Mouse (Mus musculus) hindbrain, embryonic 14.5 days (tissue): Measurements from ENCODE around the gene Pip4k2b. TPM values are rescaled to one million over a fixed set of nuclear protein-coding genes. Genes with fewer than 3 reads are reported as not detected.
A peak's percentile ranks its signal among the peaks of the same experiment; 100 is the strongest.

ENCODE experiments used
- ATAC-seq: fragments of 200-750 bp; cut with Nextera tagmentation; 2 replicates; pipeline ENCODE4 v1.8.0; 2017; ENCODE audit warnings: moderate number of reproducible peaks, mild to moderate bottlenecking, moderate TSS enrichment, moderate library complexity; ENCODE audit not compliant: low FRiP score
- DNase-seq: peaks from one replicate; pipeline ENCODE4 v3.0.0-alpha.2; 2015; ENCODE audit warnings: low spot score
- H3K27ac ChIP-seq: fragments of 300-500 bp; sonication (generic); 2 replicates; pipeline ENCODE4 v1.5.1; 2014; ENCODE audit warnings: mild to moderate bottlenecking, moderate library complexity
- H3K27me3 ChIP-seq: fragments of 300-500 bp; sonication (generic); 2 replicates; pipeline ENCODE4 v1.6.1; 2014; ENCODE audit warnings: mild to moderate bottlenecking, low read length, mixed read lengths; ENCODE audit not compliant: control insufficient read depth, insufficient read depth
- H3K36me3 ChIP-seq: fragments of 300-500 bp; sonication (generic); replicated peaks from 2 replicates; pipeline ENCODE4 v1.6.1; 2014; ENCODE audit not compliant: control insufficient read depth, insufficient read depth
- H3K4me1 ChIP-seq: fragments of 300-500 bp; sonication (generic); replicated peaks from 2 replicates; pipeline ENCODE4 v1.6.1; 2014; ENCODE audit warnings: antibody characterized with exemption, low read length, mixed read lengths; ENCODE audit not compliant: control insufficient read depth, insufficient read depth
- H3K4me2 ChIP-seq: fragments of 300-500 bp; sonication (generic); replicated peaks from 2 replicates; pipeline ENCODE4 v1.6.1; 2014; ENCODE audit warnings: mild to moderate bottlenecking, moderate library complexity
- H3K4me3 ChIP-seq: fragments of 300-500 bp; sonication (generic); replicated peaks from 2 replicates; pipeline ENCODE4 v1.5.1; 2014; ENCODE audit warnings: mild to moderate bottlenecking, low read length
- H3K9ac ChIP-seq: fragments of 300-500 bp; sonication (generic); 2 replicates; pipeline ENCODE4 v1.6.1; 2014
- H3K9me3 ChIP-seq: fragments of 300-500 bp; sonication (generic); 2 replicates; pipeline ENCODE4 v1.6.1; 2016; ENCODE audit warnings: low read length; ENCODE audit not compliant: control insufficient read depth
- WGBS: fragments of 180-500 bp; shearing (Covaris S2); extraction: QIAGEN DNeasy Blood & Tissue Kit; methylation state at CpG from one replicate; pipeline ENCODE4 v1.1.7; 2014; 5-methylcytosine and 5-hydroxymethylcytosine counted together
- polyA plus RNA-seq: library from polyadenylated mRNA; unstranded; fragments of >200 nt; fragmentation: Nextera tagmentation; extraction: Ambion mirVana; gene quantifications from 2 replicates; pipeline ENCODE4 v1.2.1, GENCODE M21; 2014

Pip4k2b gene
- polyA plus RNA-seq, 1 experiment from 2014 or later, result 5.2 TPM

DNA sequence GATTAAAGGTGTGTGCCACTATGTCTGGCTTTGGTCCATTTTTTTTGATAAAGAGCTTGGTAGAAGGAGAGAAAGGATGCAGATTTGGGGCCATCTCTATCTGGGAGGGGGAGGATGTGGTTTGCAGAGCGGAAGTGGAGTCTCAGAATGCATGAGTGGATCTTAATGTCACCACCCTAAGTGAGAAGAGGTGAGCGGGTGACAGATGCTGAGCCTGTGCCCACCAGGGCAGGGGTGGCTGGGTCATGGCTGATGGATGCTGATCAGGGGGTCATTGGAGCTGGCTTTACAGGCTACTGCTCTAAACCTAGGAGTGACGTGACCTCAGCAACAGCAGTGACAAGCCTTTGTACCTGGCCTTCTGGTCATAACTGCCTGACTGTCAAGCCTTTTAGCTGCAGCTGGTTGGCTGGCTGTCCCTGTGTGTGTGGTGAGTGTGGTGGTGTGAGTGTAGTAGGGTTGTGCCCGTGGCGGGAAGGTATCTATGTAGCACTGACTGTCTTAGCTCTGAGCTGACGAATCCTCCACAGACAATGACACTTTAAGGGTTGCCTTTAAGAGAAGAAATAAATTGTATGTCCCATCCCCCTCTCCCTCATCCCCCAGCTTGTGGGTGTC, 60.3 kb downstream of the Pip4k2b start:
- H3K36me3 ChIP-seq, result peaks cover 64% of the 10 kb centered on the region
- H3K27ac ChIP-seq, result no peak overlapping the region
- H3K4me2 ChIP-seq, result no peak overlapping the region
- ATAC-seq (no peak), DNase-seq (no peak)
- H3K27me3 ChIP-seq, result no peaks in the 10 kb centered on the region
- peaks cover 13% of the 10 kb centered on the region for H3K4me1 ChIP-seq
- WGBS, result 86% methylated on average over 6 of the region's 6 CpGs
- H3K9ac ChIP-seq, result no peak overlapping the region
- no peaks in the 10 kb centered on the region for H3K9me3 ChIP-seq
- H3K4me3 ChIP-seq, result no peak overlapping the region

DNA sequence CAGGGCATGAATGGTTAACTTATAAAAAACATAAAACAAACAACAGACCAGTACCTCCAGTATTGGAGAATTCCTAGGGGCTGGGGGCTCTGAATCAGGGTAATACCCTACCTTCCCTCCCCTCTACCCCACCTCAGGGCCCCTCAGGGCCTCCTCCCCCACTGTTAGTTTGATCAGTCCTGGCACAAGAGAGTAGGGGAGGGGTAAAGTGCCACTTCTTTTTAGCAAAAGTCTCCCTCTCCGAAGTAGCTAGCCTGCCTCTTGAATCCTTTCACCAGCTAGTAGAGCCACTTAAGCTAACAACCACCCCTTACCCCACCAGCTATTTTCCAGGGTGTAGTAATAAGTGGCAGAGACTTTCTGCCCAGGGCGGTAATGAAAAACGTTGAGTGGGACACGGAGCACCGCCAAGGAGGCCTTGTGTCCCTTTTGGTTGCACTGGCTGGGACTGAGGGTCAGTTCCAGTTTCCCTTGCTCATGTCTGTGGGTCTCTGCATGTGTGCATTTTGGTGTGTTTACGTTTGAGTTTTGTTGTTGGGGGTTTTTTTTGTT, 61.9 kb downstream of the Pip4k2b start:
- no peak for DNase-seq
- no peak overlapping the region for H3K4me3 ChIP-seq
- H3K27me3 ChIP-seq, result no peaks in the 10 kb centered on the region
- no peak overlapping the region for H3K9ac ChIP-seq
- 76% methylated on average over 6 of the region's 6 CpGs for WGBS
- H3K4me1 ChIP-seq, result peaks cover 13% of the 10 kb centered on the region
- no peak overlapping the region for H3K4me2 ChIP-seq
- no peak for ATAC-seq
- H3K9me3 ChIP-seq, result no peaks in the 10 kb centered on the region
- H3K36me3 ChIP-seq, result peaks cover 64% of the 10 kb centered on the region
- no peak overlapping the region for H3K27ac ChIP-seq

DNA sequence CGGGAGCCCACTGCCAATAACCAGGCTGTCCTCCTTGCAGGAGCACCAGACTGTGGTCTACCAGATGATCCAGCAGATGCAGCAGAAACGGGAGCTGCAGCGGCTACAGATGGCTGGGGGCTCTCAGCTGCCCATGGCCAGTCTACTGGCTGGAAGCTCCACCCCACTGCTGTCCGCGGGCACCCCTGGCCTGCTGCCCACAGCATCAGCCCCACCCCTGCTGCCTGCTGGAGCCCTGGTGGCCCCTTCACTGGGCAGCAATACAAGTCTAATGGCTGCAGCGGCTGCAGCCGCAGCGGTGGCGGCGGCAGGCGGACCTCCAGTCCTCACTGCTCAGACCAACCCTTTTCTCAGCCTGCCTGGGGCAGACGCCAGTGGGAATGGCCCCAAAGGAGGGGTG, 64.1 kb downstream of the Pip4k2b start:
- H3K36me3 ChIP-seq, result peaks cover 83% of the 10 kb centered on the region
- no peaks in the 10 kb centered on the region for H3K9me3 ChIP-seq
- H3K4me3 ChIP-seq, result no peak overlapping the region
- H3K27me3 ChIP-seq, result no peaks in the 10 kb centered on the region
- H3K4me2 ChIP-seq, result no peak overlapping the region
- ATAC-seq, result no peak
- 64% methylated on average over 12 of the region's 12 CpGs for WGBS
- no peak overlapping the region for H3K9ac ChIP-seq
- peak overlapping the region; percentile 11; the same call in 1 of the 2 replicates for H3K27ac ChIP-seq
- DNase-seq, result no peak
- H3K4me1 ChIP-seq, result peaks cover 11% of the 10 kb centered on the region; the same call in 1 of the 2 replicates

DNA sequence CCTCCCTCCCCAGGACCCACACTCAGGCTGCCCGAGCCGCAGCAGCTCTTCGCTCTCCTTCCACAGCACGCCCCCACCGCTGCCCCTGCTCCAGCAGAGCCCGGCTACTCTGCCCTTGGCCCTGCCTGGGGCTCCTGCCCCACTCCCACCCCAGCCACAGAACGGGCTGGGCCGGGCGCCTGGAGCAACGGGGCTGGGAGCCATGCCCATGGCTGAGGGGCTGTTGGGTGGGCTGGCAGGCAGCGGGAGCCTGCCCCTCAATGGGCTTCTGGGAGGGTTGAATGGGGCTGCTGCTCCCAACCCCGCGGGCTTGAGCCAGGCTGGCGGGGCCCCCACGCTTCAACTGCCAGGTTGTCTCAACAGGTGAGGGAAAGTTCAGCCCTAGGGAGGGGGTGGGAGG, 66.2 kb downstream of the Pip4k2b start:
- no peak overlapping the region for H3K4me2 ChIP-seq
- peaks cover 97% of the 10 kb centered on the region for H3K36me3 ChIP-seq
- H3K4me3 ChIP-seq, result no peak overlapping the region
- no peak for DNase-seq
- no peak overlapping the region for H3K9ac ChIP-seq
- WGBS, result 76% methylated on average over 15 of the region's 15 CpGs
- H3K4me1 ChIP-seq, result 0 out of 2 replicates have a peak, but pooled peaks cover 3% of the 10 kb centered on the region
- no peaks in the 10 kb centered on the region for H3K9me3 ChIP-seq
- no peak for ATAC-seq
- H3K27ac ChIP-seq, result no peak overlapping the region
- no peaks in the 10 kb centered on the region for H3K27me3 ChIP-seq

DNA sequence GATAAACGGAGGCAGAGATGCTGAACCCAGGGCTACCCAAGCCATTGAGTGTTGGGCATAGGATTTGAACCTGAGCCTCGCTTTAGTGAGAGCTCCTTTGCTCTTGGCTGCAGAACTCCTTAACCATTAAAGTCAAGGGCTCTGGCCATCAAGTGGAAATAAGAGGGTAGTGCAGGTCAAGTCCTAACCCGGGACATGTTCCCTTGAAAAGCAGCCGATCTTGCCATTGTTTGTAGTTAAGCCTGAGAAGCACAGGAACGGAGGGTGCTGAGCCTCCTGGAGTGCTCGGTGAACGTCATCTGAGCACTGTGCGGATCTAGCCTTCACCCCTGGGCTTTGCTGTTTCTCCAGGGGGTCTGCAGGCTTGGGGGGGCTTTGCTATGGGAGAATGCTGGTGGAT, 66.7 kb downstream of the Pip4k2b start:
- WGBS, result 46% methylated on average over 8 of the region's 8 CpGs
- Histone ChIP-seq H3K9ac (no peak overlapping the region), H3K4me2 (no peak overlapping the region), H3K36me3 (peaks cover 99% of the 10 kb centered on the region), H3K27ac (no peak overlapping the region), H3K4me3 (no peak overlapping the region), H3K27me3 (no peaks in the 10 kb centered on the region), H3K9me3 (no peaks in the 10 kb centered on the region), H3K4me1 (0 out of 2 replicates have a peak, but pooled peaks cover 3% of the 10 kb centered on the region)
- no peak for DNase-seq
- no peak for ATAC-seq

DNA sequence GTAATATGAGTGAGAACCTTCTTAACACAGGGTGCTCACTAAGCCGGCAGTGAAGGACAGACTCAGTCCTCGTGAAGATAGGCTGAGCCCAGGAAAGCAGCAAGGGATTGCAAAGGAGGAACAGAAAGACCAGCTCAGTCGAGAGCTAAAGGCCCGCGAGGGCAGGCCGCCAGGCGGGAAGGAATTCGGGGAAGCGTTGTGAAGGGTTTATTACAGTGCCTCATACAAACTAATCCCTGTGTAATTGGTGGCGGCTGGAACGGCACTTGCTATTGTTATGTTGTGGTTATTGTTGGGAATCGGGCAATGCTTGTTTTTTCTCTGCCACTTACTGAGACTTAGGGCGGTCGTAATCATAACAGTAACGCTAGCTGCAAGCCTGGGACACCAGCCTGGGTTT, 67.1 kb downstream of the Pip4k2b start:
- 44% methylated on average over 15 of the region's 15 CpGs for WGBS
- H3K27ac ChIP-seq, result no peak overlapping the region
- ATAC-seq (no peak), DNase-seq (no peak)
- no peaks in the 10 kb centered on the region for H3K27me3 ChIP-seq
- H3K4me2 ChIP-seq, result no peak overlapping the region
- no peak overlapping the region for H3K9ac ChIP-seq
- H3K4me1 ChIP-seq, result 0 out of 2 replicates have a peak, but pooled peaks cover 3% of the 10 kb centered on the region
- peaks cover 99% of the 10 kb centered on the region for H3K36me3 ChIP-seq
- no peak overlapping the region for H3K4me3 ChIP-seq
- no peaks in the 10 kb centered on the region for H3K9me3 ChIP-seq

DNA sequence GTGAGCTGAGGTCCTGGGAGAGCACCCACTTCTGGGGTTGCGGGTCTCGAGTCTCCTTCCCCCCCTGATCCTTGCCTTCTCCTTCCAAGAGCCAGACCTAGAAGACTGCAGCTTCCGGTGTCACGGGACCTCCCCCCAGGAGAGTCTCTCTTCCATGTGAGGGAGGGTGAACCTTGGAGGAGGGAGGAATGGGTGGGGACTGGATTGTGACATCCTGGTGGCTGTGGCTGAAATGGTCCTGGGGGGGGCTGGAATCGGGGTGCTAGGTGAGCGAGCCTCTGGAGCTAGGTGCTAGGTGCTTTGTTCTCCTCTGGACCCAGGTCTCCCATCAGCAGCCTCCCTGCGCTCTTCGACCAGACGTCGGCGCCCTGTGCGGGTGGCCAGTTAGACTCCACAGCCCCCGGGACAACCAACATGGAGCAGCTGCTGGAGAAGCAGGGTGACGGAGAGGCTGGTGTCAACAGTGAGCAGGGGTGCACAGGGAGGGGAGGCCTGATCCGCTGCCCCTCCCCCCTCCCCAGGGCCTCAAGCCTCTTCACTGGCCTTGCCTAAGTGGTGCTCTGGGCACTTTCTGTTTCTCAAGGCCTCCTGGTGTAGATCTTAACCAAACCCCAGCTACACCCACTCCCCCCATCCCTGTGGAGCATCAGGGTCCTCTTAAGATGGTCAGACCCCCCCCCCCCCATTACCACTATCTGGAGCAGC, 68.3 kb downstream of the Pip4k2b start:
- peaks cover 99% of the 10 kb centered on the region for H3K36me3 ChIP-seq

DNA sequence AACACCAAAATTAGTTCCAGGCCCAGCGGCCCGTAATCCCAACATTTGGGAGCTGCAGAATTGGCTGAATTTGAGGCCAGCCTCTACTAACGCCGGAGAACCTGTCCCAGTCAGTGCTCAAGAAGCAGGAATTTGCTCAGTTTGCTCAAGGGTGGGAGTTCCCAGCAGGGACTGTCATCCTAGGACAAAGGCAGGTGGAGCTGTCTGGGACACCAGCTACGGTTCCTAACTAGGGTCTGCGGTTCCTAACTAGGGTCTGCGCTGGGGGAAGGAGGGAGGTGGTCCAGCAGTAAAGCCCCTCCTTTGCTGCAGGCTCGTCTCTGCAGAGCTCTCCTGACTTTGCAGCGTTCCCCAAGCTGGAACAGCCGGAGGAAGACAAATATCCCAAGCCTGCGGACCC, 71.4 kb downstream of the Pip4k2b start:
- Histone ChIP-seq H3K27me3 (no peaks in the 10 kb centered on the region), H3K27ac (no peak overlapping the region), H3K4me1 (peaks cover 13% of the 10 kb centered on the region; the same call in 1 of the 2 replicates), H3K9me3 (no peaks in the 10 kb centered on the region), H3K9ac (no peak overlapping the region), H3K4me3 (no peak overlapping the region), H3K4me2 (no peak overlapping the region), H3K36me3 (peaks cover 100% of the 10 kb centered on the region)
- DNase-seq (no peak), ATAC-seq (no peak)
- 71% methylated on average over 10 of the region's 11 CpGs for WGBS

More for the DNA sequence above, 68.3 kb downstream of the Pip4k2b start:
- Histone ChIP-seq H3K27ac (no peak overlapping the region), H3K4me3 (no peak overlapping the region), H3K4me2 (no peak overlapping the region), H3K27me3 (no peaks in the 10 kb centered on the region), H3K9me3 (no peaks in the 10 kb centered on the region), H3K4me1 (0 out of 2 replicates have a peak, but pooled peaks cover 3% of the 10 kb centered on the region), H3K9ac (no peak overlapping the region)
- DNase-seq (no peak), ATAC-seq (0 out of 2 replicates have a peak, but pooled peaks have one; percentile 13)
- 85% methylated on average over 15 of the region's 15 CpGs for WGBS

DNA sequence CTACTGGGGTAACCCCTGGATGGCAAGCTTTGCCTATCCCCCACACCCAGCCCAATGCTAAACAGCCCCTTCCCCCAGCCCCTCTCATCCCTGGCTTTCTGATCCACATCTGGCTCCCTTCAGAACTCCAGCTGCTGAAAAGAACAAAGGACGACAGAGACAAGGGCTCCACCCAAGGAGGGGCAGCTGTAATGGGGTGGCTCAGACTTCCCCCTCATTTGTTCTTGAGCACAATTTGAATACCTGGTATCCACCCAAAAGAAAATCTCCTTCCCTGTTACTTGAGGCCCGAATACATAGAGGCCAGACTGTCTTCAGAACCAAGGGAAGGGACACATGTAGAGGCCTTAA, 73.4 kb downstream of the Pip4k2b start:
- Histone ChIP-seq H3K9me3 (no peaks in the 10 kb centered on the region), H3K27me3 (no peaks in the 10 kb centered on the region), H3K4me2 (no peak overlapping the region), H3K36me3 (peaks cover 92% of the 10 kb centered on the region), H3K9ac (no peak overlapping the region), H3K4me3 (no peak overlapping the region), H3K4me1 (peaks cover 10% of the 10 kb centered on the region; the same call in 1 of the 2 replicates), H3K27ac (no peak overlapping the region)
- WGBS, result 52% methylated on average over 2 of the region's 2 CpGs
- DNase-seq (no peak), ATAC-seq (no peak)
